Mouse (Mus musculus): ENCODE results near the gene Dnajb4.

GRCm38 (mm10) chr3:152210728-152211391, 758 bp upstream of the Dnajb4 start:
- TF ChIP-seq CTCF (IDR thresholded peaks at IDR 0.05; ENCODE audit: low read depth) (no peak), EP300 (IDR thresholded peaks at IDR 0.05; ENCODE audit: low read depth) (no peak)
